Mouse (Mus musculus) activated CD4-positive, CD25-positive, alpha-beta regulatory T cell, adult 4 months (primary cell): ENCODE data around the gene Parp3. TPM values are rescaled to one million over a fixed set of nuclear protein-coding genes. Genes with fewer than 3 reads are reported as not detected.

Experiments used
- ATAC-seq: one replicate; pipeline ENCODE4 v1.8.0; 2017
- polyA plus RNA-seq, 2 experiments: library from polyadenylated mRNA; unstranded; fragments of 100-300 nt; shearing (Covaris generic); gene quantifications; one replicate each; pipeline ENCODE4 v1.2.1; 2017

Parp3 gene
- polyA plus RNA-seq, 2 experiments from 2014 or later, result 36.0 to 48.1 TPM

DNA sequence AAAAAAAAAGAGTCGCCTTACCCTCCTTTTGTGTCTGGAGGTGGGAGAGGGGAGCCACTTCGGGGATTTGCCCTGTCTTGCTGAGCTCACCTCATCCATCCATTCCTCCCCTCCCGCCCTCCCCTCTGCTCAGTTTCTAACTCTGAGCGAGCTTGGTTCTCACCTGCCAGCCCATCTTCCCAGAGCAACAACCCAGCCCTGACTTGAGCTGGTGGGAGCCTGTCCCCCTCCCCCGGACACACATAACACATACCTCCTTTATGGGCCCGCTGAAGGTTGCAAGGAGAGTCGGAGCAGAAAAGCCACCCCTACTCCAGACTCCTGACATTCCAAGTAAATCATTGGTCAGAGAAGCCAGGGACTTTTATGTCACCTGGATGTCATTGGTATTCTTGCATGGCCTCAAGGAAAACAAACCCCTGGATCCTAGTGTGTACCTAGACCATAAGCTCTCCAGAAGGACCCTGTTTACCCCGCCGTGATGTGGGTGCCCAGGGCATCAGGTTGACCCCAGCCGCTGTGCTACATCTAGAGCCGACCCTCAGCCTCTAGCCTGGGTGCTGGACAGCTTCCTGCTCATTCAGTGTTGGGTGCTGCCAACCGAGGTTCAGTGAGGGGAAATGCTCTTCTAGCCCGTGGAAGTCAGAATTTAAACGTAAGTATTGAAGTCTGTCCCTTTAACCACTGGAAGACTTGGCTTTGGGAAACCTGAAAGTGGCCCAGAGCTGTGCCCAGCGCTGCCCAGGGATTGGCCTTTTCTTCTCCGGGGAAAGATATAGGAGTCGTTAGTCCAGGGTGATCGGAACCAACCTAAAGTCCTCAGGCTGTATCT lies 55.5 kb downstream of the Parp3 start:
- no peak for ATAC-seq

DNA sequence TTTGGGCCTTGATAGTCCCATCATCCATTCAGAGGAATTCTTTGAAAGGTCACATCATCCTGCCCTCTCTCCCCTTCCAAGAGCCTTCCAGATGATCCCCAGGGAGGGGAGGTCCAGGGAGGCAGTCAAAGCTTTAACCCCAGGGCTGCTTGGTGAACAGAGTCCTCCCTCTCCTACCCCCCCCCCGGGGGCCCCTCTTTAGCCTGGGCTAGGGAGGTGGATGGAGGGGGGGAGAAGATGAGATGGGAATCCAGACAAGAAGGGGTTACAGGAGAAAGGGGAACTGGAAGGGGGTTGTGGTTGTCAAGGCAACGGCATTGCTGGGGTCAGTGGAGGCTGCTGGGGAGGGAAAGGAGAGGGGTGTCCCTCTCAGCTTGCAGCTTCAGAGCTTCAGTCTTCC lies 56.1 kb downstream of the Parp3 start:
- no peak for ATAC-seq

Other genes with a start within 250 kb of the Parp3 start
- 10 to 100 TPM; 37.8 to 65.0 TPM for gene Alas1, start 228.3 kb downstream of the Parp3 start, polyA plus RNA-seq
- 10 to 100 TPM in 1 of 2 experiments, 1 to 10 TPM in 1; 7.9 to 13.5 TPM for gene Poc1a, start 195.9 kb downstream of the Parp3 start, polyA plus RNA-seq
- gene Dusp7, start 108.3 kb downstream of the Parp3 start, polyA plus RNA-seq, result 10 to 100 TPM; 16.7 to 20.0 TPM
- gene Rpl29, start 47.5 kb downstream of the Parp3 start, polyA plus RNA-seq, result 1,000 to 10,000 TPM; 1,290 to 1,880 TPM
- 1 to 10 TPM; 9.3 to 10.0 TPM for gene Acy1, start 38.6 kb downstream of the Parp3 start, polyA plus RNA-seq
- 10 to 100 TPM in 1 of 2 experiments, 1 to 10 TPM in 1; 8.1 to 10.1 TPM for gene Abhd14b, start 29.5 kb downstream of the Parp3 start, polyA plus RNA-seq
- 10 to 100 TPM; 12.7 to 13.0 TPM for gene Abhd14a, start 29.3 kb downstream of the Parp3 start, polyA plus RNA-seq
- 1 to 10 TPM; 4.5 to 4.8 TPM for gene Pcbp4, start 23.7 kb downstream of the Parp3 start, polyA plus RNA-seq
- not detected for gene Gpr62, start 11.0 kb downstream of the Parp3 start, polyA plus RNA-seq
- gene Rrp9, start 986 bp downstream of the Parp3 start, polyA plus RNA-seq, result 10 to 100 TPM; 23.1 to 33.9 TPM
- gene Iqcf1, start 23.0 kb upstream of the Parp3 start, polyA plus RNA-seq, result not detected
- not detected for gene Iqcf5, start 37.6 kb upstream of the Parp3 start, polyA plus RNA-seq
- gene Iqcf3, start 84.7 kb upstream of the Parp3 start, polyA plus RNA-seq, result not detected
- not detected for gene Iqcf4, start 94.0 kb upstream of the Parp3 start, polyA plus RNA-seq
- gene Iqcf6, start 149.6 kb upstream of the Parp3 start, polyA plus RNA-seq, result not detected
- gene Grm2, start 179.1 kb upstream of the Parp3 start, polyA plus RNA-seq, result under 1 TPM in 1 of 2 experiments, not detected in 1; 0.16 TPM
- gene Tex264, start 209.0 kb upstream of the Parp3 start, polyA plus RNA-seq, result 10 to 100 TPM; 32.2 to 35.0 TPM